Mouse (Mus musculus): Measurements from ENCODE around the gene Mid1. TPM values are rescaled to one million over a fixed set of nuclear protein-coding genes. Genes with fewer than 3 reads are reported as not detected.
"Not testable (repeated sequence)": the region's sequence is repeated elsewhere in the genome, so short reads cannot be mapped to it uniquely, and the experiment has no call there.

Gene Mid1
- total RNA-seq, 1 experiment from 2014 or later = 21.3 TPM

GRCm38 (mm10) chrX:169988571-169989218 lies 303.7 kb downstream of the Mid1 start:
- DNase-seq = not testable (repeated sequence)

- DNase-seq = not testable (repeated sequence)
Observed at GRCm38 (mm10) chrX:169989219-169989595, 304.2 kb downstream of the Mid1 start.

- peak; percentile 71 for DNase-seq
Observed at GRCm38 (mm10) chrX:169989691-169990631, 305.0 kb downstream of the Mid1 start.

- peak; percentile 100 for DNase-seq
Observed at GRCm38 (mm10) chrX:169991128-169991873, 306.3 kb downstream of the Mid1 start.

DNA sequence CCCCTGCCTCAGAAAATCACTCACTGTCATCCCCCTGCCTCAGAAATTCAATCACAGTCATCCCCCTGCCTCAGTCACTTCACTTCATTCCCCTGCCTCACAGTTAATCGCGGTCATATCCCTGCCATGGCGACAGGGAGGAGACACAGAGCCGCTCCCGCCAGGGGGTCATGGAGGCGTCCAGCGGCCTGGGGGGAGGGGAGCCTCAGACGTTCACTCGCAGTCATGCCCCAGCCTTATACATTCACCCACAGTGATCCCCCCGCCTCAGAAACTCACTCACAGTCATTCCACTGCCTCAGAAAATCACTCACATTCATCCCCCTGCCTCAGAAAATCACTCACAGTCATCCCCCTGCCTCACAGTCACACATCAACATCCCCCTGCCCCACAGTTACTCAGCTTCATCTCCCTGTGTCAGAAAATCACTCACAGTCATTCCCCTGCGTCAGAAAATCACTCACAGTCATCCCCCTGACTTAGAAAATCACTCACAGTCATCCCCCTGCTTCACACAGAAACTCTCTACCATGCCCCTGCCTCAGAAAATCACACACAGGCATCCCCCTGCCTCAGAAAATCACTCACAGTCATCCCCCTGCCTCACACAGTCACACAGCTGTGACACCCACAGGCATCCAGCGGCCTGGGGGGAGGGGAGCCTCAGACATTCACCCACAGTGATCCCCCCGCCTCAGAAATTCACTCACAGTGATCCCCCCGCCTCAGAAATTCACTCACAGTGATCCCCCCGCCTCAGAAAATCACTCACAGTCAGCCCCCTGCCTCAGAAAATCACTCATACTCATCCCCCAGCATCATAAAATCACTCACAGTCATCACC lies 307.3 kb downstream of the Mid1 start:
- not testable (repeated sequence) for DNase-seq

DNA sequence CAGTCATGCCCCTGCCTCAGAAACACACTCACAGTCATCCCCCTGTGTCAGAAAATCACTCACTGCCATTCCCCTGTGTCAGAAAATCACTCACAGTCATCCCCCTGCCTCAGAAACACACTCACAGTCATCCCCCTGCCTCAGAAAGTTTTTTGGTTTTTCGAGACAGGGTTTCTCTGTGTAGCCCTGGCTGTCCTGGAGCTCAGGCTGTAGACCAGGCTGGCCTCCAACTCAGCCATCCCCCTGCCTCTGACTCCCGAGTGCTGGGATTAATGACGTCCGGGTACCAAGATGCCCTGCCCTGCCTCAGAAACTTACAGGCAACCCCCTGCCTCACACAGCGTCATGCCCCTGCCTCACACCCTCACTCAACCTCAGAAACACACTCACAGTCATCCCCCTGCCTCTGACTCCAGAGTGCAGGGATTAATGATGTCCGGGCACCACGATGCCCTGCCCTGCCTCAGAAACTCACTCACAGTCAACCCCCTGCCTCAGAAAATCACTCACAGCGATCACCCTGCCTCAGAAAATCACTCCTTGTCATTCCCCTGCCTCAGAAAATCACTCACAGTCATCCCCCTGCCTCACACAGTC lies 308.1 kb downstream of the Mid1 start:
- not testable (repeated sequence) for DNase-seq

DNA sequence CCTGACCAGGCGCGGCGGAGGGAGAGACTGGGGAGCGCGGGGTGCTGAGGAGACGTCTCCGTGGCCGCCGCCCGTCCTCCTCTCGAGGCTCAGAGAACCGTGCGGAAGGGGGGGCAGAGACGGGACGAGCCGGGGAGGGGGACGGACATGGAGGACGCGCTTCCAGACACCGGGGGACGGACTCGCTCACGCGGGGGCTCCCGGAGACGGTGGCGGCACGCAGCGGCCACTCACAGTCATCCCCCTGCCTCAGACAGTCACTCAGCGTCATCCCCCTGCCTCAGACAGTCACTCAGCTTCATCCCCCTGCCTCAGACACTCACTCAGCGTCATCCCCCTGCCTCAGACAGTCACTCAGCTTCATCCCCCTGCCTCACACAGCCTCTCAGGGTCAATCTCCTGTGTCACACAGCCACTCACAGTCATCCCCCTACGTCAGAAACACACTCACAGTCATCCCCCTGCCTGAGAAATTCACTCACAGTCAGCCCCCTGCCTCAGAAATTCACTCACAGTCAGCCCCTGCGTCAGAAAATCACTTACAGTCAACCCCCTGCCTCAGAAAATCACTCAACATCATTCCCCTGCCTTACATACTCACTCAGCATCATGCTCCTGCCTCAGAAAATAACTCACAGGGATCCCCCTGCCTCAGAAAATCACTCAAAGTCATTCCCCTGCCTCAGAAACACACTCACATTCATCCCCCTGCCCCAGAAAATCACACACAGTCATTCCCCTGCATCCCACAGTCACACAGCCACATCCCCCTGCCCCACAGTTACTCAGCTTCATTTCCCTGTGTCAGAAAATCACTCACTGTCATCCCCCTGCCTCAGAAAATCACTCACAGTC lies 309.2 kb downstream of the Mid1 start:
- DNase-seq = peak; percentile 47

- not testable (repeated sequence) for DNase-seq
Observed at GRCm38 (mm10) chrX:169994866-169995711, 310.1 kb downstream of the Mid1 start.

DNA sequence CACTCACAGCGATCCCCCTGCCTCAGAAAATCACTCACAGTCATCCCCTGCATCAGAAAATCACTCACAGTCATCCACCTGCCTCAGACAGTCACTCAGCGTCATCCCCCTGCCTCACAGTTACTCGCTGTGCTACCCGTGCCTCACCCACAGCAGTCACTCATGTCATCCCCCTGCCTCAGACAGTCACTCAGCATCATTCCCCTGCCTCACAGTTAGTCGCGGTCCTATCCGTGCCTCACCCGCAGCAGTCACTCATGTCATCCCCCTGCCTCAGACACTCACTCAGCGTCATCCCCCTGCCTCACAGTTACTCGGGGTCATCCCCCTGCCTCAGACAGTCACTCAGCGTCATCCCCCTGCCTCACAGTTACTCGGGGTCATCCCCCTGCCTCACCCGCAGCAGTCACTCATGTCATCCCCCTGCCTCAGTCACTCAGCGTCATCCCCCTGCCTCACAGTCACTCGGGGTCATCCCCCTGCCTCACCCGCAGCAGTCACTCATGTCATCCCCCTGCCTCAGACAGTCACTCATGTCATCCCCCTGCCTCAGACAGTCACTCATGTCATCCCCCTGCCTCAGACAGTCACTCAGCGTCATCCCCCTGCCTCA lies 311.0 kb downstream of the Mid1 start:
- DNase-seq = not testable (repeated sequence)

GRCm38 (mm10) chrX:169996926-169997325 lies 311.9 kb downstream of the Mid1 start:
- DNase-seq = peak; percentile 83

GRCm38 (mm10) chrX:169997456-169997853 lies 312.5 kb downstream of the Mid1 start:
- DNase-seq = peak; percentile 77

DNA sequence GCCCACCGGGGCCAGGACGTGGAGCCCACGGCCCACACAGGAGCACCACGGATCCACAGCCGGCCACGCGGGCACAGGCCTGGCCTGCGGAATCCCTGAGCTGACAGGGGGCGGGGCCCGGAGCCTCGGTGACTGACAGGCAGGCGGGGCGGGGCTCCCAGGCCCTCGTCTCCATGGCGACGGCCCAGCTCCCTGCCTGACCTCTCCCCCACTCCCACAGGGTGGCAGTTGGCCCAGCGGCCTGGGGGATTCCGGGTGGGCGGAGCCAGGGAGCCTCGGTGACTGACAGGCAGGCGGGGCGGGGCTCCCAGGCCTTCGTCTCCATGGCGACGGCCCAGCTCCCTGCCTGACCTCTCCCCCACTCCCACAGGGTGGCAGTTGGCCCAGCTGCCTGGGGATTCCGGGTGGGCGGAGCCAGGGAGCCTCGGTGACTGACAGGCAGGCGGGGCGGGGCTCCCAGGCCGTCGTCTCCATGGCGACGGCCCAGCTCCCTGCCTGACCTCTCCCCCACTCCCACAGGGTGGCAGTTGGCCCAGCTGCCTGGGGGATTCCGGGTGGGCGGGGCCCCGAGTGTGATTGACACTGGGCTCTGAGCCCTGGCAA lies 313.0 kb downstream of the Mid1 start:
- peak; percentile 100 for DNase-seq

DNA sequence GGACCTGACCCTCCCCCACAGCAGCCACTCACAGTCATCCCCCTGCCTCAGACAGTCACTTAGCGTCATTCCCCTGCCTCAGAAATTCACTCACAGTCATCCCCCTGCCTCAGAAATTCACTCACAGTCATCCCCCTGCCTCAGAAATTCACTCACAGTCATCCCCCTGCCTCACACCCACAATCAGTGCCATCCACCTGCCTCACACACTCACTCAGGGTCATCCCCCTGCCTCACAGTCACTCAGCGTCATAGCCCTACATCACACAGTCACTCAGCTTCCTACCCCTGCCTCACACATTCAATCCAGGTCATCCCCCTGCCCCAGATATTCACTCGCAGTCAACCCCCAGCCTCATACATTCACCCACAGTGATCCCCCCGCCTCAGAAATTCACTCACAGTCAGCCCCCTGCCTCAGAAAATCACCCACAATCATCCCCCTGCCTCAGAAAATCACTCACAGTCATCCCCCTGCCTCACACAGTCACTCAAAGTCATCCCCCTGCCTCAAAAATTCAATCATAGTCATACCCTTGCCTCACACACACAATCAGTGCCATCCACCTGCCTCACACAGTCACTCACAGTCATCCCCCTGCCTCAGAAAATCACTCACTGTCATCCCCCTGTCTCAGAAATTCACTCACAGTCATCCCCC lies 313.7 kb downstream of the Mid1 start:
- not testable (repeated sequence) for DNase-seq

DNA sequence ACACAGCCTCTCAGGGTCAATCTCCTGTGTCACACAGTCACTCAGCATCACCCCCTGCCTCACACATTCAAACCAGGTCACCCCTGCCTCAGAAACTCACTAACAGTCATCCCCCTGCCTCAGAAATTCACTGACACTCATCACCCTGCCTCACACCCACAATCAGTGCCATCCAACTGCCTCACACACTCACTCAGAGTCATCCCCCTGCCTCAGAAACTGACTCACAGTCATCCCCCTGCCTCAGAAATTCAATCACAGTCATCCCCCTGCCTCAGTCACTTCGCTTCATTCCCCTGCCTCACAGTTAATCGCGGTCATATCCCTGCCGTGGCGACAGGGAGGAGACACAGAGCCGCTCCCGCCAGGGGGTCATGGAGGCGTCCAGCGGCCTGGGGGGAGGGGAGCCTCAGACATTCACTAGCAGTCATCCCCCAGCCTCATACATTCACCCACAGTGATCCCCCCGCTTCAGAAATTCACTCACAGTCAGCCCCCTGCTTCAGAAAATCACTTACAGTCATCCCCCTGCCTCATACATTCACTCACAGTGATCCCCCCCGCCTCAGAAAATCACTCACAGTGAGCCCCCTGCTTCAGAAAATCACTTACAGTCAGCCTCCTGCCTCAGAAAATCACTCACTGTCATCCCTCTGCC lies 314.4 kb downstream of the Mid1 start:
- not testable (repeated sequence) for DNase-seq

DNA sequence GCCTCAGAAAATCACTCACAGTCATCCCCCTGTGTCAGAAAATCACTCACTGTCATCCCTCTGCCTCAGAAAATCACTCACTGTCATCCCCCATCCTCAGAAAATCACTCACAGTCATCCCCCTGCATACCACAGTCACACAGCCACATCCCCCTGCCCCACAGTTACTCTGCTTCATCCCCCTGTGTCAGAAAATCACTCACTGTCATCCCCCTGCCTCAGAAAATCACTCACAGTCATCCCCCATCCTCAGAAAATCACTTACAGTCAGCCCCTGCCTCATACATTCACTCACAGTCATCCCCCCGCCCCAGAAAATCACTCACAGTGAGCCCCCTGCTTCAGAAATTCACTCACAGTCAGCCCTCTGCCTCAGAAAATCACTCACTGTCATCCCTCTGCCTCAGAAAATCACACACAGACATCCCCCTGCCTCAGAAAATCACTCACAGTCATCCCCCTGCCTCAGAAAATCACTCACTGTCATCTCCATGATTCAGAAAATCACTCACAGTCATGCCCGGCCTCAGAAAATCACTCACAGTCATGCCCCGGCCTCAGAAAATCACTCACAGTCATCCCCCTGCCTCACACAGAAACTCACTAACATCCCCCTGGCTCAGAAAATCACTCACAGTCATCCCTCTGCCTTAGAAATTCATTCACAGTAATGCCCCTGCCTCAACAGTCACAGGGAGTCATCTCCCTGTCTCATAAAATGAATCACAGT lies 315.1 kb downstream of the Mid1 start:
- DNase-seq = not testable (repeated sequence)

GRCm38 (mm10) chrX:170000642-170001387 lies 315.8 kb downstream of the Mid1 start:
- DNase-seq = not testable (repeated sequence)

Data from adrenal gland, postnatal 25 days (tissue).